ENCODE assay signal across 9 mouse cellular contexts in genomic region chr1:73942243-73942642, GRCm38 (mm10).
DNase-seq lines count a peak whose midpoint lies in the region; ATAC-seq lines count a peak whose summit lies in the region.
"Had no signal": no experiment of that assay in that cellular context is flagged by ENCODE, and none has a peak within 500 bp of the region (broad histone marks: within the 10 kb centered on the region; RNA-seq: fewer than 3 reads in every experiment).

No protein-coding gene starts in this region.

- H3K9ac ChIP-seq in hindbrain, embryonic 15.5 days: no peak overlapping the region
- no peak overlapping the region for H3K9ac ChIP-seq in hindbrain, embryonic 16.5 days (ENCODE audit: low read depth, low read length)
- no peak overlapping the region for H3K9ac ChIP-seq in embryonic facial prominence, embryonic 15.5 days
- no peak overlapping the region for H3K9ac ChIP-seq in intestine, embryonic 14.5 days (ENCODE audit: low read length)
- H3K9ac ChIP-seq: liver, postnatal 0 days had no signal

- H3K36me3 ChIP-seq in hindbrain, embryonic 15.5 days: no peaks in the 10 kb centered on the region
- no peaks in the 10 kb centered on the region for H3K36me3 ChIP-seq in hindbrain, embryonic 16.5 days (ENCODE audit: control insufficient read depth, insufficient read depth, low read length)
- H3K36me3 ChIP-seq in embryonic facial prominence, embryonic 15.5 days: peaks cover 18% of the 10 kb centered on the region
- H3K36me3 ChIP-seq in intestine, embryonic 14.5 days (ENCODE audit: control insufficient read depth, insufficient read depth, low read length): 0 out of 2 replicates have a peak, but pooled peaks cover 16% of the 10 kb centered on the region

- DNase-seq in ES-CJ7 (ENCODE audit: low read depth, low spot score): peak; percentile 15
- no peak for DNase-seq in intestine, embryonic 14.5 days (ENCODE audit: low spot score)
- DNase-seq in thymus, postnatal 0 days (ENCODE audit: low spot score): no peak
- no peak for DNase-seq in layer of hippocampus, postnatal 36 days
- no peak for DNase-seq in cerebellum, postnatal 36 days
- DNase-seq: liver, postnatal 0 days had no signal

- no peaks in the 10 kb centered on the region for H3K9me3 ChIP-seq in hindbrain, embryonic 15.5 days
- H3K9me3 ChIP-seq in hindbrain, embryonic 16.5 days (ENCODE audit: control insufficient read depth, low read length): no peaks in the 10 kb centered on the region
- H3K9me3 ChIP-seq in embryonic facial prominence, embryonic 15.5 days (replicated peaks): no peaks in the 10 kb centered on the region
- H3K9me3 ChIP-seq in intestine, embryonic 14.5 days (ENCODE audit: control insufficient read depth, low read length): no peaks in the 10 kb centered on the region

- peaks cover 21% of the 10 kb centered on the region; the same call in 1 of the 2 replicates for H3K4me1 ChIP-seq in hindbrain, embryonic 15.5 days (replicated peaks)
- no peaks in the 10 kb centered on the region; the same call in 1 of the 2 replicates for H3K4me1 ChIP-seq in hindbrain, embryonic 16.5 days (ENCODE audit: control insufficient read depth, insufficient read depth, low read depth, low read length)
- H3K4me1 ChIP-seq in embryonic facial prominence, embryonic 15.5 days: peaks cover 39% of the 10 kb centered on the region
- H3K4me1 ChIP-seq in intestine, embryonic 14.5 days (replicated peaks; ENCODE audit: control insufficient read depth, insufficient read depth, low read length): peaks cover 7% of the 10 kb centered on the region

- 28% methylated on average over 2 of the region's 2 CpGs for WGBS in hindbrain, embryonic 15.5 days
- 40% methylated on average over 2 of the region's 2 CpGs for WGBS in hindbrain, embryonic 16.5 days
- WGBS in embryonic facial prominence, embryonic 15.5 days: 37% methylated on average over 2 of the region's 2 CpGs
- WGBS in intestine, embryonic 14.5 days: 50% methylated on average over 2 of the region's 2 CpGs

- H3K4me3 ChIP-seq in hindbrain, embryonic 15.5 days: no peak overlapping the region
- H3K4me3 ChIP-seq in hindbrain, embryonic 16.5 days (ENCODE audit: low read length): no peak overlapping the region
- H3K4me3 ChIP-seq in embryonic facial prominence, embryonic 15.5 days (replicated peaks): no peak overlapping the region
- no peak overlapping the region for H3K4me3 ChIP-seq in intestine, embryonic 14.5 days (ENCODE audit: low read depth, low read length)

- no peak for ATAC-seq in hindbrain, embryonic 15.5 days (ENCODE audit: low FRiP score, low read depth)
- no peak for ATAC-seq in hindbrain, embryonic 16.5 days
- peak; percentile 67; the same call in 1 of the 2 replicates for ATAC-seq in embryonic facial prominence, embryonic 15.5 days (ENCODE audit: insufficient number of reproducible peaks, low FRiP score, low TSS enrichment, low read depth)
- ATAC-seq in intestine, embryonic 14.5 days (replicated peaks; ENCODE audit: low FRiP score, low TSS enrichment, low read depth): 0 out of 2 replicates have a peak, but pooled peaks have one; percentile 35
- ATAC-seq: liver, postnatal 0 days had no signal

- H3K4me2 ChIP-seq in hindbrain, embryonic 15.5 days: no peak overlapping the region
- no peak overlapping the region for H3K4me2 ChIP-seq in hindbrain, embryonic 16.5 days (ENCODE audit: low read length)
- H3K4me2 ChIP-seq in embryonic facial prominence, embryonic 15.5 days (replicated peaks): no peak overlapping the region
- no peak overlapping the region for H3K4me2 ChIP-seq in intestine, embryonic 14.5 days (ENCODE audit: low read length)

- H3K27ac ChIP-seq in hindbrain, embryonic 15.5 days (replicated peaks): 0 out of 2 replicates have a peak overlapping the region, but pooled peaks have one; percentile 1
- H3K27ac ChIP-seq in hindbrain, embryonic 16.5 days (ENCODE audit: low read depth, low read length): no peak overlapping the region
- peak overlapping the region; percentile 79 for H3K27ac ChIP-seq in embryonic facial prominence, embryonic 15.5 days (replicated peaks)
- peak overlapping the region; percentile 86 for H3K27ac ChIP-seq in intestine, embryonic 14.5 days (ENCODE audit: low read depth)

- no peaks in the 10 kb centered on the region for H3K27me3 ChIP-seq in hindbrain, embryonic 15.5 days
- no peaks in the 10 kb centered on the region for H3K27me3 ChIP-seq in hindbrain, embryonic 16.5 days (replicated peaks; ENCODE audit: control insufficient read depth, insufficient read depth, low read length)
- H3K27me3 ChIP-seq in embryonic facial prominence, embryonic 15.5 days: no peaks in the 10 kb centered on the region
- no peaks in the 10 kb centered on the region for H3K27me3 ChIP-seq in intestine, embryonic 14.5 days (replicated peaks; ENCODE audit: control insufficient read depth, insufficient read depth, low read length)

Comparison
In these comparisons a context has a peak if more than half of its experiments do, and no peak if none do; other contexts are left out.
1. ATAC-seq: peak in embryonic facial prominence, embryonic 15.5 days (single experiment) and intestine, embryonic 14.5 days (single experiment); none in hindbrain, embryonic 15.5 days (single experiment) and hindbrain, embryonic 16.5 days (single experiment).